Mouse (Mus musculus): ENCODE measurements around the gene Iqgap2. TPM values are rescaled to one million over a fixed set of nuclear protein-coding genes. Genes with fewer than 3 reads are reported as not detected.

Iqgap2 gene
- polyA plus RNA-seq, 1 experiment = 8.9 TPM

- H3K27ac ChIP-seq (ENCODE audit: insufficient read depth, low read length) = no peak overlapping the region
- no peak overlapping the region for H3K4me3 ChIP-seq (ENCODE audit: insufficient read depth, low read length)
- TF ChIP-seq CTCF (IDR thresholded peaks at IDR 0.05; ENCODE audit: extremely low read depth, insufficient read depth, low read length) (no peak), POLR2A (IDR thresholded peaks at IDR 0.05; ENCODE audit: extremely low read depth, insufficient read depth, low read length) (no peak)
- no peaks in the 10 kb centered on the region for H3K4me1 ChIP-seq (ENCODE audit: control insufficient read depth, insufficient read depth, low read length)
These were observed 177.3 kb downstream of the Iqgap2 start for GRCm38 (mm10) chr13:95714271-95714975.

GRCm38 (mm10) chr13:95712570-95713268, 179.0 kb downstream of the Iqgap2 start:
- Histone ChIP-seq H3K4me3 (ENCODE audit: insufficient read depth, low read length) (no peak overlapping the region), H3K27ac (ENCODE audit: insufficient read depth, low read length) (no peak overlapping the region), H3K4me1 (ENCODE audit: control insufficient read depth, insufficient read depth, low read length) (no peaks in the 10 kb centered on the region)
- TF ChIP-seq POLR2A (IDR thresholded peaks at IDR 0.05; ENCODE audit: extremely low read depth, insufficient read depth, low read length) (no peak), CTCF (IDR thresholded peaks at IDR 0.05; ENCODE audit: extremely low read depth, insufficient read depth, low read length) (no peak)

GRCm38 (mm10) chr13:95712054-95712453, 179.7 kb downstream of the Iqgap2 start:
- Histone ChIP-seq H3K27ac (ENCODE audit: insufficient read depth, low read length) (no peak overlapping the region), H3K4me1 (ENCODE audit: control insufficient read depth, insufficient read depth, low read length) (no peaks in the 10 kb centered on the region), H3K4me3 (ENCODE audit: insufficient read depth, low read length) (no peak overlapping the region)
- no peak for TF ChIP-seq POLR2A (IDR thresholded peaks at IDR 0.05; ENCODE audit: extremely low read depth, insufficient read depth, low read length)
- no peak for TF ChIP-seq CTCF (IDR thresholded peaks at IDR 0.05; ENCODE audit: extremely low read depth, insufficient read depth, low read length)

GRCm38 (mm10) chr13:95705589-95705988, 186.1 kb downstream of the Iqgap2 start:
- H3K4me3 ChIP-seq (ENCODE audit: insufficient read depth, low read length) = no peak overlapping the region

GRCm38 (mm10) chr13:95703376-95703775, 188.3 kb downstream of the Iqgap2 start:
- TF ChIP-seq POLR2A (IDR thresholded peaks at IDR 0.05; ENCODE audit: extremely low read depth, insufficient read depth, low read length) (no peak), CTCF (IDR thresholded peaks at IDR 0.05; ENCODE audit: extremely low read depth, insufficient read depth, low read length) (no peak)
- Histone ChIP-seq H3K4me3 (ENCODE audit: insufficient read depth, low read length) (no peak overlapping the region), H3K27ac (ENCODE audit: insufficient read depth, low read length) (no peak overlapping the region), H3K4me1 (ENCODE audit: control insufficient read depth, insufficient read depth, low read length) (peaks cover 2% of the 10 kb centered on the region; the same call in 1 of the 2 replicates)

More at GRCm38 (mm10) chr13:95705589-95705988, 186.1 kb downstream of the Iqgap2 start:
- peaks cover 2% of the 10 kb centered on the region; the same call in 1 of the 2 replicates for H3K4me1 ChIP-seq (ENCODE audit: control insufficient read depth, insufficient read depth, low read length)
- TF ChIP-seq POLR2A (IDR thresholded peaks at IDR 0.05; ENCODE audit: extremely low read depth, insufficient read depth, low read length) (no peak), CTCF (IDR thresholded peaks at IDR 0.05; ENCODE audit: extremely low read depth, insufficient read depth, low read length) (no peak)
- H3K27ac ChIP-seq (ENCODE audit: insufficient read depth, low read length) = no peak overlapping the region

GRCm38 (mm10) chr13:95697874-95698273, 193.8 kb downstream of the Iqgap2 start:
- H3K4me3 ChIP-seq (ENCODE audit: insufficient read depth, low read length) = no peak overlapping the region
- H3K27ac ChIP-seq (ENCODE audit: insufficient read depth, low read length) = no peak overlapping the region; the same call in 1 of the 2 replicates
- H3K4me1 ChIP-seq (ENCODE audit: control insufficient read depth, insufficient read depth, low read length) = peaks cover 2% of the 10 kb centered on the region
- no peak for TF ChIP-seq CTCF (IDR thresholded peaks at IDR 0.05; ENCODE audit: extremely low read depth, insufficient read depth, low read length)
- no peak for TF ChIP-seq POLR2A (IDR thresholded peaks at IDR 0.05; ENCODE audit: extremely low read depth, insufficient read depth, low read length)

- no peak for TF ChIP-seq CTCF (IDR thresholded peaks at IDR 0.05; ENCODE audit: extremely low read depth, insufficient read depth, low read length)
- TF ChIP-seq POLR2A (IDR thresholded peaks at IDR 0.05; ENCODE audit: extremely low read depth, insufficient read depth, low read length) = no peak
- Histone ChIP-seq H3K4me3 (ENCODE audit: insufficient read depth, low read length) (no peak within 1 kb of the TSS), H3K27ac (ENCODE audit: insufficient read depth, low read length) (no peak within 1 kb of the TSS), H3K4me1 (ENCODE audit: control insufficient read depth, insufficient read depth, low read length) (peaks cover 2% of the 10 kb centered on the region)
These were observed 195.0 kb downstream of the Iqgap2 start, which contains the start of gene F2rl2 for GRCm38 (mm10) chr13:95696654-95697163. F2rl2 (plus strand) TSS chr13:95696853.

GRCm38 (mm10) chr13:95696120-95696653, 195.5 kb downstream of the Iqgap2 start:
- Histone ChIP-seq H3K4me3 (ENCODE audit: insufficient read depth, low read length) (no peak overlapping the region), H3K27ac (ENCODE audit: insufficient read depth, low read length) (no peak overlapping the region), H3K4me1 (ENCODE audit: control insufficient read depth, insufficient read depth, low read length) (peaks cover 2% of the 10 kb centered on the region)
- TF ChIP-seq CTCF (IDR thresholded peaks at IDR 0.05; ENCODE audit: extremely low read depth, insufficient read depth, low read length) (no peak), POLR2A (IDR thresholded peaks at IDR 0.05; ENCODE audit: extremely low read depth, insufficient read depth, low read length) (no peak)

GRCm38 (mm10) chr13:95692201-95692600, 199.5 kb downstream of the Iqgap2 start:
- no peak overlapping the region for H3K27ac ChIP-seq (ENCODE audit: insufficient read depth, low read length)
- no peak overlapping the region for H3K4me3 ChIP-seq (ENCODE audit: insufficient read depth, low read length)
- no peak for TF ChIP-seq POLR2A (IDR thresholded peaks at IDR 0.05; ENCODE audit: extremely low read depth, insufficient read depth, low read length)
- TF ChIP-seq CTCF (IDR thresholded peaks at IDR 0.05; ENCODE audit: extremely low read depth, insufficient read depth, low read length) = no peak
- H3K4me1 ChIP-seq (ENCODE audit: control insufficient read depth, insufficient read depth, low read length) = no peaks in the 10 kb centered on the region

Measured in cortical plate, adult 2 months (tissue).